Comparison of ENCODE assay signal across 10 mouse cellular contexts in genomic region chr1:193242238-193242637, GRCm38 (mm10). TPM values are rescaled to one million over a fixed set of nuclear protein-coding genes. Genes with fewer than 3 reads are reported as not detected.
DNase-seq lines count a peak whose midpoint lies in the region; ATAC-seq and TF ChIP-seq lines count a peak whose summit lies in the region.
"Had no signal": no experiment of that assay in that cellular context is flagged by ENCODE, and none has a peak within 500 bp of the region (broad histone marks: within the 10 kb centered on the region; RNA-seq: fewer than 3 reads in every experiment).

No protein-coding gene starts in this region.

- H3K4me1 ChIP-seq in intestine, embryonic 16.5 days (ENCODE audit: control insufficient read depth, insufficient read depth, low read length) = 0 out of 2 replicates have a peak, but pooled peaks cover 5% of the 10 kb centered on the region
- H3K4me1 ChIP-seq in intestine, postnatal 0 days (replicated peaks; ENCODE audit: control insufficient read depth, insufficient read depth, low read length) = no peaks in the 10 kb centered on the region

- H3K27me3 ChIP-seq in intestine, embryonic 16.5 days (replicated peaks; ENCODE audit: control insufficient read depth, insufficient read depth, low read length) = no peaks in the 10 kb centered on the region
- H3K27me3 ChIP-seq in intestine, postnatal 0 days (replicated peaks; ENCODE audit: control insufficient read depth, insufficient read depth, low read length) = no peaks in the 10 kb centered on the region
- H3K27me3 ChIP-seq: embryonic facial prominence, embryonic 13.5 days had no signal

- TF ChIP-seq CTCF in intestine, postnatal 0 days (IDR thresholded peaks at IDR 0.05; ENCODE audit: low read depth) = no peak

- H3K27ac ChIP-seq in intestine, embryonic 16.5 days (ENCODE audit: low read length) = no peak overlapping the region
- H3K27ac ChIP-seq in intestine, postnatal 0 days (ENCODE audit: low read depth, low read length) = no peak overlapping the region
- H3K27ac ChIP-seq: embryonic facial prominence, embryonic 13.5 days had no signal

- no peaks in the 10 kb centered on the region for H3K36me3 ChIP-seq in intestine, embryonic 16.5 days (ENCODE audit: control insufficient read depth, insufficient read depth, low read length)
- H3K36me3 ChIP-seq in intestine, postnatal 0 days (ENCODE audit: control insufficient read depth, insufficient read depth) = no peaks in the 10 kb centered on the region
- H3K36me3 ChIP-seq: embryonic facial prominence, embryonic 13.5 days had no signal

- WGBS in intestine, embryonic 16.5 days = 54% methylated on average over 8 of the region's 8 CpGs
- WGBS in intestine, postnatal 0 days = 60% methylated on average over 8 of the region's 8 CpGs

- H3K4me3 ChIP-seq in intestine, embryonic 16.5 days (ENCODE audit: low read length) = no peak overlapping the region
- no peak overlapping the region for H3K4me3 ChIP-seq in intestine, postnatal 0 days (ENCODE audit: low read depth, low read length)
- H3K4me3 ChIP-seq: embryonic facial prominence, embryonic 13.5 days; myocyte had no signal

- peak; percentile 90 for DNase-seq in cerebellum, adult 8-10 months
- peak; percentile 94 for DNase-seq in gonadal fat pad, adult 2 months (ENCODE audit: low read depth)
- DNase-seq in left cerebral cortex, adult 18-20 months (ENCODE audit: low spot score in 2 of 2) = peak; percentile 84 to 90
- peak; percentile 83 to 91 for DNase-seq in lung, postnatal 4 days
- DNase-seq in urinary bladder, postnatal 10 days (ENCODE audit: low spot score) = peak; percentile 36
- DNase-seq in thymus, postnatal 0 days (ENCODE audit: low spot score) = no peak

- no peaks in the 10 kb centered on the region for H3K9me3 ChIP-seq in intestine, embryonic 16.5 days (ENCODE audit: control insufficient read depth, low read length)
- H3K9me3 ChIP-seq in intestine, postnatal 0 days (ENCODE audit: control insufficient read depth) = no peaks in the 10 kb centered on the region
- H3K9me3 ChIP-seq: embryonic facial prominence, embryonic 13.5 days had no signal

- ATAC-seq in intestine, embryonic 16.5 days = peak; percentile 31; the same call in 1 of the 2 replicates
- no peak for ATAC-seq in intestine, postnatal 0 days

- no peak overlapping the region for H3K9ac ChIP-seq in intestine, embryonic 16.5 days (ENCODE audit: low read depth, low read length)
- H3K9ac ChIP-seq in intestine, postnatal 0 days (ENCODE audit: low read depth, low read length) = no peak overlapping the region
- H3K9ac ChIP-seq: embryonic facial prominence, embryonic 13.5 days had no signal

- no peak overlapping the region for H3K4me2 ChIP-seq in intestine, embryonic 16.5 days (ENCODE audit: low read depth, low read length)
- H3K4me2 ChIP-seq in intestine, postnatal 0 days (replicated peaks; ENCODE audit: low read depth) = no peak overlapping the region
- H3K4me2 ChIP-seq: embryonic facial prominence, embryonic 13.5 days had no signal

RNA-seq across cellular contexts. Expression of gene Hsd11b1, which starts 21.6 kb away (rescaled TPM):
- polyA plus RNA-seq in intestine, embryonic 16.5 days (2015; fragmentation: Nextera tagmentation; extraction: Ambion mirVana) = 0.91 and 1.2 TPM in 2 replicates
- 2.7 and 3.2 TPM in 2 replicates for polyA plus RNA-seq in intestine, postnatal 0 days (2015; fragmentation: Nextera tagmentation; extraction: Ambion mirVana)
- 82.3 and 184 TPM in 2 replicates for polyA plus RNA-seq in gonadal fat pad, adult 2 months (2012; rRNA removed)
- total RNA-seq in left cerebral cortex, adult 18-20 months (2021) = 10 to 100 TPM; 16.6 to 16.8 TPM
- polyA plus RNA-seq in thymus, postnatal 0 days (2015; fragmentation: Nextera tagmentation; extraction: Ambion mirVana) = 43.6 and 49.4 TPM in 2 replicates

RNA-seq across cellular contexts. Expression of gene G0s2, which starts 30.8 kb away (rescaled TPM):
- polyA plus RNA-seq in intestine, embryonic 16.5 days (2015; fragmentation: Nextera tagmentation; extraction: Ambion mirVana) = 20.0 and 25.1 TPM in 2 replicates
- 10.1 and 11.7 TPM in 2 replicates for polyA plus RNA-seq in intestine, postnatal 0 days (2015; fragmentation: Nextera tagmentation; extraction: Ambion mirVana)
- 380 and 695 TPM in 2 replicates for polyA plus RNA-seq in gonadal fat pad, adult 2 months (2012; rRNA removed)
- 1 to 10 TPM; 7.3 to 8.0 TPM for total RNA-seq in left cerebral cortex, adult 18-20 months (2021)
- 19.9 and 21.3 TPM in 2 replicates for polyA plus RNA-seq in thymus, postnatal 0 days (2015; fragmentation: Nextera tagmentation; extraction: Ambion mirVana)

RNA-seq across cellular contexts. Expression of gene Lamb3, which starts 34.7 kb away (rescaled TPM):
- polyA plus RNA-seq in intestine, embryonic 16.5 days (2015; fragmentation: Nextera tagmentation; extraction: Ambion mirVana) = 4.1 and 4.3 TPM in 2 replicates
- polyA plus RNA-seq in intestine, postnatal 0 days (2015; fragmentation: Nextera tagmentation; extraction: Ambion mirVana) = 1.7 and 2.5 TPM in 2 replicates
- polyA plus RNA-seq in gonadal fat pad, adult 2 months (2012; rRNA removed) = 8.0 and 10.3 TPM in 2 replicates
- 1 to 10 TPM in 1 of 2 experiments, under 1 TPM in 1; 0.98 to 2.2 TPM for total RNA-seq in left cerebral cortex, adult 18-20 months (2021)
- 21.1 and 22.2 TPM in 2 replicates for polyA plus RNA-seq in thymus, postnatal 0 days (2015; fragmentation: Nextera tagmentation; extraction: Ambion mirVana)

RNA-seq across cellular contexts. Expression of gene Traf3ip3, which starts 40.7 kb away (rescaled TPM):
- polyA plus RNA-seq in intestine, embryonic 16.5 days (2015; fragmentation: Nextera tagmentation; extraction: Ambion mirVana) = 3.4 and 4.0 TPM in 2 replicates
- 2.5 and 3.2 TPM in 2 replicates for polyA plus RNA-seq in intestine, postnatal 0 days (2015; fragmentation: Nextera tagmentation; extraction: Ambion mirVana)
- 1.5 and 1.6 TPM in 2 replicates for polyA plus RNA-seq in gonadal fat pad, adult 2 months (2012; rRNA removed)
- 1 to 10 TPM; 1.7 to 1.9 TPM for total RNA-seq in left cerebral cortex, adult 18-20 months (2021)
- polyA plus RNA-seq in thymus, postnatal 0 days (2015; fragmentation: Nextera tagmentation; extraction: Ambion mirVana) = 193 and 196 TPM in 2 replicates

Comparison
In these comparisons a context has a peak if more than half of its experiments do, and no peak if none do; other contexts are left out.
1. RNA of gene Hsd11b1, which starts 21.6 kb away (polyA plus RNA-seq): 82.3 to 184 TPM in gonadal fat pad, adult 2 months and 43.6 to 49.4 TPM in thymus, postnatal 0 days; 2.7 to 3.2 TPM in intestine, postnatal 0 days and 0.91 to 1.2 TPM in intestine, embryonic 16.5 days; every median in the first group is over 10 times any median in the second.
2. RNA of gene G0s2, which starts 30.8 kb away (polyA plus RNA-seq): 380 to 695 TPM in gonadal fat pad, adult 2 months; 20.0 to 25.1 TPM in intestine, embryonic 16.5 days, 19.9 to 21.3 TPM in thymus, postnatal 0 days and 10.1 to 11.7 TPM in intestine, postnatal 0 days; every median in the first group is over 10 times any median in the second.